Mouse (Mus musculus): ENCODE data around the gene Rell1. TPM values are rescaled to one million over a fixed set of nuclear protein-coding genes. Genes with fewer than 3 reads are reported as not detected.

Gene Rell1
- polyA plus RNA-seq, 1 experiment from 2014 or later = 5.4 TPM

GRCm38 (mm10) chr5:63935581-63935980 is 33.1 kb downstream of the Rell1 start:
- WGBS = 80% methylated on average over 6 of the region's 6 CpGs

GRCm38 (mm10) chr5:63932829-63933228 is 35.9 kb downstream of the Rell1 start:
- H3K27ac ChIP-seq (replicated peaks in 1 of 2; ENCODE audit: control insufficient read depth in 1 of 2, insufficient read depth in 1 of 2, low read depth in 2 of 2, low read length in 2 of 2) = no peak overlapping the region

More at GRCm38 (mm10) chr5:63935581-63935980, 33.1 kb downstream of the Rell1 start:
- no peak overlapping the region for H3K27ac ChIP-seq (replicated peaks in 1 of 2; ENCODE audit: control insufficient read depth in 1 of 2, insufficient read depth in 1 of 2, low read depth in 2 of 2, low read length in 2 of 2)
- H3K27me3 ChIP-seq (ENCODE audit: control insufficient read depth, insufficient read depth, low read length) = no peaks in the 10 kb centered on the region
- no peaks in the 10 kb centered on the region for H3K36me3 ChIP-seq (ENCODE audit: control insufficient read depth, insufficient read depth, low read length)
- peaks cover 5 to 7% of the 10 kb centered on the region in 2 experiments; a peak in 3 of 4 replicates for H3K4me1 ChIP-seq (ENCODE audit: control insufficient read depth in 2 of 2, insufficient read depth in 2 of 2, low read length in 2 of 2)
- no peaks in the 10 kb centered on the region for H3K9me3 ChIP-seq (ENCODE audit: control insufficient read depth, low read length)
- H3K4me3 ChIP-seq (ENCODE audit: control insufficient read depth in 1 of 2, insufficient read depth in 1 of 2, low read depth in 1 of 2, low read length in 2 of 2) = no peak overlapping the region
- no peak overlapping the region for H3K4me2 ChIP-seq (ENCODE audit: low read length)
- H3K9ac ChIP-seq (ENCODE audit: low read length) = no peak overlapping the region
- ATAC-seq (ENCODE audit: insufficient number of reproducible peaks, insufficient read depth, low FRiP score, low read depth) = no peak

DNA sequence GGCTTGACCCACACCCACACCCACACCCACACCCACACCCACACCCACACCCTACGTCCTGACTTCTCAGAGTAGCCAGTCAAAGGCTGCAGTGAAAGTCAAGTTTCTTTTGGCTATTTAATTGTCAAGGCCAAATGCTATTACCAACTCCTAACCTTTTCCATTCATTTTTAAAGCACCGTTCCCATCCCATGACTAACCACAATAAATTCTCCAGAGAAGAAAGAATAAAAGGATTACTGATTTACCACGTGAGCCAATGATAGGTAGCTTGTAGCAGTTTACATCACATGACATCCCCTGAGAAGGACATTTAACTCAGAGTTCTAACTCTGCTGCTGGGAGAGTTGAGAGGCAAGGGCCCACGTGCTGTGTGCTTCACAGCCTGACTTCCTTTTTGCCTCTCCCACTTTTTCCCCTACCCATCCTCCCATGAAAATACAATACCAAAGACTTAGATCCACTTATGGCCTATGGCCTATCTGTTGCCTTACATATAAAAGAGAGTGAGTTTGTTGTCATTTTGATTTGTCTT is 37.8 kb downstream of the Rell1 start:
- no peak for ATAC-seq (ENCODE audit: insufficient number of reproducible peaks, insufficient read depth, low FRiP score, low read depth)
- Histone ChIP-seq H3K4me2 (ENCODE audit: low read length) (no peak overlapping the region), H3K9ac (ENCODE audit: low read length) (no peak overlapping the region), H3K4me3 (ENCODE audit: control insufficient read depth in 1 of 2, insufficient read depth in 1 of 2, low read depth in 1 of 2, low read length in 2 of 2) (no peak overlapping the region), H3K4me1 (ENCODE audit: control insufficient read depth in 2 of 2, insufficient read depth in 2 of 2, low read length in 2 of 2) (peaks cover 5 to 7% of the 10 kb centered on the region in 2 experiments; a peak in 3 of 4 replicates), H3K27me3 (ENCODE audit: control insufficient read depth, insufficient read depth, low read length) (no peaks in the 10 kb centered on the region), H3K36me3 (ENCODE audit: control insufficient read depth, insufficient read depth, low read length) (peaks cover 8% of the 10 kb centered on the region), H3K9me3 (ENCODE audit: control insufficient read depth, low read length) (peaks cover 10% of the 10 kb centered on the region; the same call in 1 of the 2 replicates), H3K27ac (replicated peaks in 1 of 2; ENCODE audit: control insufficient read depth in 1 of 2, insufficient read depth in 1 of 2, low read depth in 2 of 2, low read length in 2 of 2) (no peak overlapping the region)
- 71% methylated on average over 4 of the region's 4 CpGs for whole genome bisulfite sequencing

More at GRCm38 (mm10) chr5:63932829-63933228, 35.9 kb downstream of the Rell1 start:
- ATAC-seq (ENCODE audit: insufficient number of reproducible peaks, insufficient read depth, low FRiP score, low read depth) = no peak
- no peak overlapping the region for H3K4me3 ChIP-seq (ENCODE audit: control insufficient read depth in 1 of 2, insufficient read depth in 1 of 2, low read depth in 1 of 2, low read length in 2 of 2)
- 0 out of 2 replicates have a peak, but pooled peaks cover 4% of the 10 kb centered on the region for H3K9me3 ChIP-seq (ENCODE audit: control insufficient read depth, low read length)
- 29% methylated on average over 10 of the region's 10 CpGs for WGBS
- H3K9ac ChIP-seq (ENCODE audit: low read length) = no peak overlapping the region
- peaks cover 5 to 7% of the 10 kb centered on the region in 2 experiments; a peak in 3 of 4 replicates for H3K4me1 ChIP-seq (ENCODE audit: control insufficient read depth in 2 of 2, insufficient read depth in 2 of 2, low read length in 2 of 2)
- H3K4me2 ChIP-seq (ENCODE audit: low read length) = no peak overlapping the region
- peaks cover 3% of the 10 kb centered on the region; the same call in 1 of the 2 replicates for H3K36me3 ChIP-seq (ENCODE audit: control insufficient read depth, insufficient read depth, low read length)
- no peaks in the 10 kb centered on the region for H3K27me3 ChIP-seq (ENCODE audit: control insufficient read depth, insufficient read depth, low read length)

GRCm38 (mm10) chr5:63925035-63925628 is 43.6 kb downstream of the Rell1 start:
- Histone ChIP-seq H3K36me3 (ENCODE audit: control insufficient read depth, insufficient read depth, low read length) (peaks cover 6% of the 10 kb centered on the region), H3K9me3 (ENCODE audit: control insufficient read depth, low read length) (peaks cover 10% of the 10 kb centered on the region; the same call in 1 of the 2 replicates), H3K9ac (ENCODE audit: low read length) (no peak overlapping the region), H3K4me3 (ENCODE audit: control insufficient read depth in 1 of 2, insufficient read depth in 1 of 2, low read depth in 1 of 2, low read length in 2 of 2) (no peak overlapping the region), H3K4me2 (ENCODE audit: low read length) (no peak overlapping the region), H3K4me1 (ENCODE audit: control insufficient read depth in 2 of 2, insufficient read depth in 2 of 2, low read length in 2 of 2) (no peaks in the 10 kb centered on the region), H3K27me3 (ENCODE audit: control insufficient read depth, insufficient read depth, low read length) (no peaks in the 10 kb centered on the region), H3K27ac (replicated peaks in 1 of 2; ENCODE audit: control insufficient read depth in 1 of 2, insufficient read depth in 1 of 2, low read depth in 2 of 2, low read length in 2 of 2) (no peak overlapping the region)
- no peak for ATAC-seq (ENCODE audit: insufficient number of reproducible peaks, insufficient read depth, low FRiP score, low read depth)
- 77% methylated on average over 14 of the region's 14 CpGs for WGBS

- Histone ChIP-seq H3K4me3 (ENCODE audit: control insufficient read depth in 1 of 2, insufficient read depth in 1 of 2, low read depth in 1 of 2, low read length in 2 of 2) (no peak overlapping the region), H3K9me3 (ENCODE audit: control insufficient read depth, low read length) (peaks cover 9% of the 10 kb centered on the region; the same call in 1 of the 2 replicates), H3K27ac (replicated peaks in 1 of 2; ENCODE audit: control insufficient read depth in 1 of 2, insufficient read depth in 1 of 2, low read depth in 2 of 2, low read length in 2 of 2) (peak overlapping the region in 1 of 2 experiments; percentile 14; a peak in 1 of 4 replicates), H3K36me3 (ENCODE audit: control insufficient read depth, insufficient read depth, low read length) (peaks cover 5% of the 10 kb centered on the region; the same call in 1 of the 2 replicates), H3K4me1 (ENCODE audit: control insufficient read depth in 2 of 2, insufficient read depth in 2 of 2, low read length in 2 of 2) (no peaks in the 10 kb centered on the region), H3K4me2 (ENCODE audit: low read length) (no peak overlapping the region), H3K9ac (ENCODE audit: low read length) (no peak overlapping the region), H3K27me3 (ENCODE audit: control insufficient read depth, insufficient read depth, low read length) (no peaks in the 10 kb centered on the region)
- WGBS = 72% methylated on average over 13 of the region's 13 CpGs
- no peak for ATAC-seq (ENCODE audit: insufficient number of reproducible peaks, insufficient read depth, low FRiP score, low read depth)
Measured at GRCm38 (mm10) chr5:63923305-63924025, 45.2 kb downstream of the Rell1 start.

- 52% methylated on average over 4 of the region's 4 CpGs for WGBS
- H3K4me3 ChIP-seq (ENCODE audit: control insufficient read depth in 1 of 2, insufficient read depth in 1 of 2, low read depth in 1 of 2, low read length in 2 of 2) = no peak overlapping the region
- no peaks in the 10 kb centered on the region; a peak in 1 of 4 replicates for H3K4me1 ChIP-seq (ENCODE audit: control insufficient read depth in 2 of 2, insufficient read depth in 2 of 2, low read length in 2 of 2)
- no peaks in the 10 kb centered on the region for H3K9me3 ChIP-seq (ENCODE audit: control insufficient read depth, low read length)
- no peak overlapping the region for H3K9ac ChIP-seq (ENCODE audit: low read length)
- H3K27ac ChIP-seq (replicated peaks in 1 of 2; ENCODE audit: control insufficient read depth in 1 of 2, insufficient read depth in 1 of 2, low read depth in 2 of 2, low read length in 2 of 2) = no peak overlapping the region
- ATAC-seq (ENCODE audit: insufficient number of reproducible peaks, insufficient read depth, low FRiP score, low read depth) = no peak
- H3K27me3 ChIP-seq (ENCODE audit: control insufficient read depth, insufficient read depth, low read length) = no peaks in the 10 kb centered on the region
- H3K4me2 ChIP-seq (ENCODE audit: low read length) = no peak overlapping the region
- no peaks in the 10 kb centered on the region for H3K36me3 ChIP-seq (ENCODE audit: control insufficient read depth, insufficient read depth, low read length)
Measured at GRCm38 (mm10) chr5:63918201-63918600, 50.5 kb downstream of the Rell1 start.

GRCm38 (mm10) chr5:63916457-63917139 is 52.1 kb downstream of the Rell1 start:
- no peak overlapping the region for H3K4me3 ChIP-seq (ENCODE audit: control insufficient read depth in 1 of 2, insufficient read depth in 1 of 2, low read depth in 1 of 2, low read length in 2 of 2)
- H3K9ac ChIP-seq (ENCODE audit: low read length) = no peak overlapping the region
- WGBS = 84% methylated on average over 10 of the region's 10 CpGs
- no peak for ATAC-seq (ENCODE audit: insufficient number of reproducible peaks, insufficient read depth, low FRiP score, low read depth)
- no peak overlapping the region for H3K27ac ChIP-seq (replicated peaks in 1 of 2; ENCODE audit: control insufficient read depth in 1 of 2, insufficient read depth in 1 of 2, low read depth in 2 of 2, low read length in 2 of 2)
- H3K4me1 ChIP-seq (ENCODE audit: control insufficient read depth in 2 of 2, insufficient read depth in 2 of 2, low read length in 2 of 2) = no peaks in the 10 kb centered on the region; a peak in 1 of 4 replicates
- H3K4me2 ChIP-seq (ENCODE audit: low read length) = no peak overlapping the region
- no peaks in the 10 kb centered on the region for H3K9me3 ChIP-seq (ENCODE audit: control insufficient read depth, low read length)
- no peaks in the 10 kb centered on the region for H3K27me3 ChIP-seq (ENCODE audit: control insufficient read depth, insufficient read depth, low read length)
- no peaks in the 10 kb centered on the region for H3K36me3 ChIP-seq (ENCODE audit: control insufficient read depth, insufficient read depth, low read length)

Data from heart, embryonic 14.5 days (tissue).